Mouse (Mus musculus): Measurements from ENCODE around the gene Cnpy1.

- TF ChIP-seq CTCF (IDR thresholded peaks at IDR 0.05; ENCODE audit: low read depth) (no peak), EP300 (optimal IDR thresholded peaks at IDR 0.05) (no peak)
Measured at GRCm38 (mm10) chr5:28169166-28169801, 76.3 kb downstream of the Cnpy1 start.

Data from stomach, postnatal 0 days (tissue).